Mouse (Mus musculus): ENCODE measurements around the gene Zfp65.
"Not testable (repeated sequence)": the region's sequence is repeated elsewhere in the genome, so short reads cannot be mapped to it uniquely, and the experiment has no call there.

Gene Zfp65

DNA sequence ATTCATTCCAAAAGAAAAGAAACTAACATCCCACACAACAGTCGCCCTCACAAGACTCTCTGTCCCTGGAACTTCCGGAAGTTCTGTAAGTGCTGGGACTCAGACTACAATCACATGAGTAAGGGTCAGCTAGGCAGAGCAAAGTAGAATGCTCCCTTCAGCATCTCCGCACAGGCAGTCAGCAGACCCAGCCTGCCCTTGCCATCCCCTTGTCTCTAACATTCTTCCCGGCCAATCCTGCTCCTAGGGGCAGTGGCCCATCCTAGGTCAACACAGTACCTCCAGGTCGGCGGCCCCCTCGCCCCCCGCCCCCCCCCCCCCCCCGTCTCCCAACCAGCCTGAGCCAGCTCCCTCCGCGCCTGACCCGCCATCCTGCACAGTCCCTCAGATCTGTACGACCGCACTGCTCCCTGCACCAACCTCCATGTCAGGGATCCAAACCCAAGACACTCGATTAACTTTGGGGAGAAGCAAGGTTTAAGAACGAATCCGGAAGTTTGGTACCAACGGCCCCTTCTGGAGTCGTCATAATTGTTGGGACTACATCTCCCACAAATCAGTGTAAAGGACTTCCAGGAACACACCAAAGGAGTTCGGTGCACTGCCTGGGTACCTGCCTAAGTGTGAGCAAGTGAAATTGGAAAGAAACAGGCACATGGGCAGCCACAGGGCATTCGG lies at the start of gene Zfp65:
Gene Zfp65, minus strand, starts transcription at position 533 of the 678 bp plus-strand sequence.
- CTCF ChIA-PET, result interaction anchor here in 2 of 4 experiments (1.0 to 1.9 kb wide), 2 partner anchors 92 to 116 kb away, joined by 3 to 5 read pairs; partner anchors contain the start of genes Gm49345 (in 1 of the 2) and Zfp729a (in 1 of the 2)
- POLR2A ChIA-PET, result interaction anchor here (0.6 to 2.2 kb wide), 26 partner anchors 10 to 1345 kb away, joined by 3 to 22 read pairs (median 3); partner anchors contain the start of genes Gm10037 (in 1 of the 4), Zfp493 (in 1 of the 4), Zfp738 (in 1 of the 4) and Zfp85 (in 1 of the 4)

GRCm38 (mm10) chr13:67763031-67763768 lies 34.2 kb upstream of the Zfp65 start:
- POLR2A ChIA-PET, result interaction anchor here in 2 of 4 experiments (0.5 to 1.5 kb wide), 4 partner anchors 12 to 267 kb away, joined by 3 to 6 read pairs (median 4); partner anchors contain the start of gene Zfp493 (in 1 of the 2)
- CTCF ChIA-PET, result no interaction called here

DNA sequence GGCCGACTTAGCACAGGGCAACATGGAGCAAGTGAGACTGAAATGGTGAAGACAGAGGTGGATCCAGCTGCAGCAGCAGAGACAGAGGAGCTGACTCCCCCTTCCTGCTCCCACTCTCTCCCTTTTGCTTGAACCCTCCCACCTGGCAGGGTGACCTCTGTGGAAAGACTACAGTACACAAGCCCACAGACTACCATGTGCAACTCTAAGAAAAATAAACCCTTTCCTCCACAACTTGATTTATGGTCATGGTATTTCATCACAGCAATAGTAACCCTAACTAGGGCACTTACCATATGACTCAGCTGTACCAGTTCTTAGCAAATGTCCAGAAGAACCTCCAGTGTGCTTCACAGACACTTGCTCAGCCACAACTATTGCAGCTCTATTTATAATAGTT lies 31.0 kb upstream of the Zfp65 start:
- POLR2A ChIA-PET, result interaction anchor here in 3 of 4 experiments (0.6 to 1.5 kb wide), 6 partner anchors 16 to 631 kb away, joined by 3 to 6 read pairs (median 4); no protein-coding TSS in a partner anchor
- CTCF ChIA-PET, result no interaction called here

GRCm38 (mm10) chr13:67755761-67756160 lies 26.8 kb upstream of the Zfp65 start:
- CTCF ChIA-PET, result interaction anchor here in 1 of 4 experiments (0.9 kb wide), 1 partner anchor 23 kb away, joined by 3 read pairs; no protein-coding TSS in a partner anchor

DNA sequence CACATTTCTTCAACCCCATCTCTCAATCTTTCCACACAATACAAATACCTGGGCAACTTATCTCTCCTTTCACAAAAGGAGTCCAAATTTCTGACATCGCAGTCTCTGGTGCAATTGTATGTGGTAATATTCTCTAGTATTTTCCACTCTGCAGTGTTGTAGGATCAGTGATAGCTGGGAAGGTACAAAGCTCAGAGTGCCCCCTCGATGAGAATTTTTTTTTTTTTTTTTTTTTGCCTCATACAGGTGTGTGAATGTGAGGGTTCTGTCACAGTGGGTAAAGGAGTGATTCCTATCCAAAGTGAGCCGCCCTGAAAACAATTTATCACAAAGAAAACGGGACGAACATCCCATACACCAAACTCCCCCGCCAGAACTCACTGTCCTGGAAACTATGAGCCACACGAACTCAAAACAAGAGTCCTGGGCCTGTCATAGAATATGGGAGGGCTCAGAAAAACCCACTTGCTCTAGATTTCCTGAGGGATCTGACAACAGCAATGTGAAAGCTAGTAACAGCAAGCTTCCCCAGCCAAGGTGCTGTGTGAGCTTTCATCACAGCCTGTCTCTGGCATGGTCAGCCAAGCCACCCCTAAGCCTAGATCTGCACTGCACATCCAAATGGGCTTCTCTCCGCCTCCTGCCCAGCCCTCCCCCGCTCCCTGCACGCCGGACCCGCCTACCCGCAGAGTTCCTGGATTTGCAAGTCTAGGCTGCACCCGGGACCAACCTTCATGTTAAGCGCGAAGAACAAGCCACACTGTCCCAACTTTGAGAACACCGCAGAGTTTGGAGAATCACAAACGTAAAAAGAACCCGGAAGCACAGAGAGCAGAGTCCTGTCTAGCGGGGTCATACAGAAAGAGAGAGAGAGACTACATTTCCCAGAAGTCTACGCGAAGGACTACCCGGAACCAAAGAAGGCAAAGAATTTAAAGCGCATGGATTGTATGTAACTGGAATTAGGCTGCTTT lies 25.6 kb upstream of the Zfp65 start, which contains the start of gene Zfp85:
Gene Zfp85, minus strand, starts transcription at position 896 of the 974 bp plus-strand sequence.
- ChIA-PET CTCF (interaction anchor here in 3 of 4 experiments (0.6 to 1.4 kb wide), 4 partner anchors 24 to 177 kb away, joined by 3 to 6 read pairs (median 3); partner anchors contain the start of genes Gm49345 (in 1 of the 3) and Zfp729a (in 1 of the 3)), POLR2A (interaction anchor here in 3 of 4 experiments (0.6 to 4.5 kb wide), 26 partner anchors 8 to 204 kb away, joined by 3 to 44 read pairs (median 4); partner anchors contain the start of genes Zfp493 (in 2 of the 3), Zfp273 (in 1 of the 3) and Zfp65 (in 1 of the 3))

More at GRCm38 (mm10) chr13:67755761-67756160, 26.8 kb upstream of the Zfp65 start:
- POLR2A ChIA-PET, result interaction anchor here in 2 of 4 experiments (0.7 to 4.5 kb wide), 19 partner anchors 9 to 167 kb away, joined by 3 to 44 read pairs (median 7); partner anchors contain the start of genes Zfp493 (in 2 of the 2), Zfp273 (in 1 of the 2) and Zfp65 (in 1 of the 2)

DNA sequence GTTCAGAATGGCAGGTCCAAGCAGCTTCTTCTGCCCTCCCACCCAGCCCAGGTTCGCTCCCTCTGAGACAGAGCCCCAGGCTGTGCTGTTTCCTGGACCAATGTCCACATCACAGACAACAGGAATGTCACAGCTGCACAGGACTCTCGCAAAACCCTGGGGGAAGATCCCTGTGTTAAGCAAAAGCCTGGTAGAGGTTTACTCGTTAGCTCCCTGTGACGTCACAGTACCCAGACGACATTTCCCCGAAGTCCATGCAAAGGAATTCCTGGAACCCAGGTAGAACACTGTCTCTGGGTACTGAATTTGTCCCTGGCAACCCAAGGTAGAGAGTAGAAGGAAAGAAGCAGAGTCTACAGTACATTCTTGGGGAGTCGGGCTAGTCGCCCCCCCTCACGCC lies 14.9 kb upstream of the Zfp65 start:
- POLR2A ChIA-PET, result interaction anchor here (0.7 to 3.4 kb wide), 54 partner anchors 8 to 1798 kb away, joined by 3 to 44 read pairs (median 4); partner anchors contain the start of genes Zfp493 (in 2 of the 4), Zfp65 (in 2 of the 4), Zfp85 (in 2 of the 4) and Gm49345 (in 1 of the 4)
- CTCF ChIA-PET, result interaction anchor here in 1 of 4 experiments (2.3 kb wide), 1 partner anchor 100 kb away, joined by 7 read pairs; no protein-coding TSS in a partner anchor

- CTCF ChIA-PET, result interaction anchor here in 1 of 4 experiments (2.3 kb wide), 1 partner anchor 101 kb away, joined by 7 read pairs; no protein-coding TSS in a partner anchor
Observed at GRCm38 (mm10) chr13:67742941-67743340, 14.0 kb upstream of the Zfp65 start.

DNA sequence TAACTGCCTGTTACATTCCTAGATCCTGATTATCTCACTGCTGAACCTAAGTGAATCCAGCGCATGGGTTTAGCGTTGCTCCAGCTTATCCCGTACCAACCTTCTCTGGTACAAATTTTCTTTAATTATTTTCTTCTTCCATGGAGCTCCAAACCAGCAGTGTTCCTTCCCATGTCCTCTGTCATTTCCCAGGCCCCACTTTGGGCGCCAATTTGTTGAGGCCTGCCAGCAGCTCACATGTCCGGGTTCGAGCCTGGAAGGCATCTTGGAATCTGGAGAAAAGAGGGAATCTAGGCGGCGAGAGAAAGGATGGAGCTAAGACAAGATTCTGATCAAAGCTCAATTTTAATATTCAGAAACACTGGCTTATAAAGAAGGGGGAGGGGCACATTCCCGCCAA lies 5.4 kb upstream of the Zfp65 start:
- CTCF ChIA-PET, result not testable (repeated sequence)
- POLR2A ChIA-PET, result interaction anchor here in 2 of 4 experiments (1.1 to 1.7 kb wide), 3 partner anchors 9 to 11 kb away, joined by 3 to 6 read pairs (median 5); no protein-coding TSS in a partner anchor

More at GRCm38 (mm10) chr13:67742941-67743340, 14.0 kb upstream of the Zfp65 start:
- POLR2A ChIA-PET, result interaction anchor here in 3 of 4 experiments (0.5 to 3.4 kb wide), 42 partner anchors 9 to 549 kb away, joined by 3 to 44 read pairs (median 4); partner anchors contain the start of genes Zfp65 (in 2 of the 3), Zfp85 (in 2 of the 3), Gm49345 (in 1 of the 3) and Zfp455 (in 1 of the 3)

DNA sequence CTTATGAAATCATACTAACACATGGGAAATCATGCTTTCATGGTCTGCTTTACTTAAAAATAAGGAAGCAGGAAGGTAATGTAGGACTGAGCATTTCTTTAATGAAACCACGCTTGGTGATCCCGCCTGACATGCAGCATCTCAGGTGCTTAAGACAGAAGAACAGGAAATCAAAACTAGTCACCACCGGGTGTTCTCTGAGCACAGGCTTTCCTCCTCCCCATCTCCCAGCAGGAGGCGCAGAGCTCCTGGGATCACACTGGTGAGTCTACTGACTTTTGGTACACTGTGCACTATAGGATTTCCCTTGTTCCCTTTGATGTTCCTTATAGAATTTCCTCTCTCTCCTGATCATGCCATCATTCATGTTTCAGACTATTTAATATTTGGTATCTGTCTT lies 468 bp upstream of the Zfp65 start:
- ChIA-PET POLR2A (interaction anchor here in 2 of 4 experiments (0.7 to 2.2 kb wide), 11 partner anchors 14 to 460 kb away, joined by 3 to 22 read pairs (median 4); partner anchors contain the start of genes Zfp738 (in 1 of the 2) and Zfp85 (in 1 of the 2)), CTCF (interaction anchor here in 2 of 4 experiments (0.6 to 1.9 kb wide), 2 partner anchors 92 to 115 kb away, joined by 5 to 10 read pairs; partner anchors contain the start of genes Gm49345 (in 1 of the 2) and Zfp729a (in 1 of the 2))

DNA sequence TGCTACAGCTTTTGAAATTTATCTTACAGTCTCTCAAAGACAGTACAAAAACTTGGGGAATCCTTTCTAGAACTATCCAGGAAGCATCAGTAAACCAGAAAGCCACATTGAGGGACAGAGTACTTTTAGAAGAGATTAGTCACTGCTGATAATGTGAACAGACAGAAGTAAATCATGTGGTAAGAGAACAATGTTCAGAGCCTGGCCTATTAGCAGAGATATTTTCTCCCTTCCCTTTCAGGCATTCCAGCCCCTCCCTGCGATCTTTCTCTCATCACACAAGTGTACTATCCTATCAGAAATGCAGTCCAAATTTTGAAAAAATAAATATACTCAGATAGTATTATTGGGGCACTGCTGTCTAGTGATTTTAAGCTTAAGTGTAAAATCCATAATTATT lies 867 bp downstream of the Zfp65 start:
- ChIA-PET CTCF (interaction anchor here in 2 of 4 experiments (1.0 to 1.9 kb wide), 2 partner anchors 91 to 117 kb away, joined by 3 to 5 read pairs; partner anchors contain the start of genes Gm49345 (in 1 of the 2) and Zfp729a (in 1 of the 2)), POLR2A (interaction anchor here (0.6 to 2.2 kb wide), 22 partner anchors 11 to 1345 kb away, joined by 3 to 22 read pairs (median 3); partner anchors contain the start of genes Gm10037 (in 1 of the 4) and Zfp493 (in 1 of the 4))

DNA sequence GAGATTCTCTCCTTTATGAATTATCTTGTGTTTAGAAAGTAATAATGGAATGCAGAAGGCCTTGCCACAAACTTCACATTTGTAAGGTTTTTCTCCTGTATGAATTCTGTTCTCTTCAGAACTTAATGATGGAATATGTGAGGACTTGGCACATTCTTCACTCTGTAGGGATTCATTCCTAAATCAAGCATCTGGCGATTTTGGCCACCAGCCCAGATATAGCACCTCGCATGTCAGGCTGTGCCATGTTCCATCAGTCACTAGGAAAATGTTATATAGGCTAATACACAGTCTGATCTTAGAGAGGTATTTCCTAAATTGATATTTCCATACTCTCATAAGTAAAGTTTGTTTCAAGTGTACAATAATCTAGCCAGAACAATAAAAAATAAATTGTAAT lies 3.6 kb downstream of the Zfp65 start:
- CTCF ChIA-PET, result not testable (repeated sequence)
- POLR2A ChIA-PET, result interaction anchor here in 2 of 4 experiments (1.8 to 2.7 kb wide), 3 partner anchors 19 to 88 kb away, joined by 9 to 25 read pairs (median 12); partner anchors contain the start of genes Gm49345 (in 1 of the 2) and Zfp729a (in 1 of the 2)

GRCm38 (mm10) chr13:67723848-67724479 lies 5.0 kb downstream of the Zfp65 start:
- CTCF ChIA-PET, result interaction anchor here (0.5 to 1.0 kb wide), 6 partner anchors 41 to 121 kb away, joined by 3 to 5 read pairs (median 3); partner anchors contain the start of genes Gm49345 (in 2 of the 4), Zfp729a (in 2 of the 4), Gm10037 (in 1 of the 4) and Zfp729b (in 1 of the 4)

GRCm38 (mm10) chr13:67686971-67687370 lies 42.0 kb downstream of the Zfp65 start, which contains the start of gene Zfp738:
Zfp738 (minus strand) TSS chr13:67687071.
- ChIA-PET CTCF (no interaction called here), POLR2A (interaction anchor here in 2 of 4 experiments (0.6 to 2.3 kb wide), 11 partner anchors 10 to 158 kb away, joined by 3 to 11 read pairs (median 4); partner anchors contain the start of genes Gm49345 (in 1 of the 2), Zfp273 (in 1 of the 2), Zfp729a (in 1 of the 2) and Zfp729b (in 1 of the 2))

More at GRCm38 (mm10) chr13:67723848-67724479, 5.0 kb downstream of the Zfp65 start:
- POLR2A ChIA-PET, result interaction anchor here (0.5 to 2.8 kb wide), 48 partner anchors 9 to 849 kb away, joined by 3 to 25 read pairs (median 3); partner anchors contain the start of genes Gm10037 (in 2 of the 4), Zfp729b (in 2 of the 4), Zfp738 (in 2 of the 4) and Gm28044 (in 1 of the 4)

DNA sequence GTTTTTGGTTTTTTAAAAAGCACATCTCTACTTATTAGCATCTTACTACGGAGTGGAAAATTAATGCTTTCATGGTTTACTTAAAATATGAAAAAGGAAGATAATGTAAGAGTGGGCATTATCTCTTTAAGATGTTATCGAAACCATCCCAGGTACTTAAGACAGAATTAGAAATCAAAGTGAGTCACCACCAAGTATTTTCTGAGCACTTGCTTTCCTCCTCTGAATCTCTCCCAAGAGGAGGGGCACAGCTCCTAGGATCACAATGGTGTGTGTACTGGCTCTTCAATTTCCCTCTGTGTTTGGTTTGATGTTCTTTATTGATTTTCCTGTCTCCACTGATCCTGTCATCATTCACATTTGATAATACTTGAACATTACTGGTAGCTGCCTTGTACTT lies 45.1 kb downstream of the Zfp65 start:
- ChIA-PET POLR2A (interaction anchor here (0.6 to 2.6 kb wide), 36 partner anchors 10 to 378 kb away, joined by 3 to 44 read pairs (median 5); partner anchors contain the start of genes Gm49345 (in 4 of the 4), Zfp729a (in 4 of the 4), Zfp729b (in 3 of the 4) and Gm10037 (in 2 of the 4)), CTCF (interaction anchor here (0.6 to 2.0 kb wide), 14 partner anchors 33 to 423 kb away, joined by 3 to 14 read pairs (median 5); partner anchors contain the start of genes Gm49345 (in 4 of the 4), Zfp729a (in 4 of the 4), Gm10037 (in 2 of the 4) and Zfp729b (in 1 of the 4))
